Mouse (Mus musculus): ENCODE measurements around the gene Plcd3. TPM values are rescaled to one million over a fixed set of nuclear protein-coding genes. Genes with fewer than 3 reads are reported as not detected.

Plcd3 gene
- total RNA-seq, 2 experiments from 2014 or later, result 16.1 to 18.3 TPM

- intact Hi-C loops (cut with DNase I), result no loop called here
- DNase-seq, result no peak
Measured at GRCm38 (mm10) chr11:103099352-103099940, 2.0 kb downstream of the Plcd3 start.

GRCm38 (mm10) chr11:103098531-103099190 lies 2.8 kb downstream of the Plcd3 start:
- intact Hi-C loops (cut with DNase I), result no loop called here
- DNase-seq, result no peak

- intact Hi-C loops (cut with DNase I), result no loop called here
- DNase-seq, result no peak
Measured at GRCm38 (mm10) chr11:103096979-103097894, 4.2 kb downstream of the Plcd3 start.

- intact Hi-C loops (cut with DNase I), result no loop called here
- DNase-seq, result no peak
Measured at GRCm38 (mm10) chr11:103095801-103096200, 5.7 kb downstream of the Plcd3 start.

- DNase-seq, result no peak
Measured at GRCm38 (mm10) chr11:103095107-103095670, 6.3 kb downstream of the Plcd3 start.

GRCm38 (mm10) chr11:103093862-103094833 lies 7.3 kb downstream of the Plcd3 start:
- peak; percentile 36 to 52 for DNase-seq
- intact Hi-C loops (cut with DNase I), result no loop called here

More at GRCm38 (mm10) chr11:103095107-103095670, 6.3 kb downstream of the Plcd3 start:
- intact Hi-C loops (cut with DNase I), result no loop called here

- no peak for DNase-seq
- intact Hi-C loops (cut with DNase I), result no loop called here
Measured at GRCm38 (mm10) chr11:103093306-103093705, 8.2 kb downstream of the Plcd3 start.

GRCm38 (mm10) chr11:103081631-103082030 lies 19.8 kb downstream of the Plcd3 start:
- intact Hi-C loops (cut with DNase I), result no loop called here
- no peak for DNase-seq

GRCm38 (mm10) chr11:103080323-103081091 lies 21.0 kb downstream of the Plcd3 start:
- no peak for DNase-seq
- intact Hi-C loops (cut with DNase I), result no loop called here

GRCm38 (mm10) chr11:103078131-103078530 lies 23.3 kb downstream of the Plcd3 start:
- intact Hi-C loops (cut with DNase I), result no loop called here
- no peak for DNase-seq

GRCm38 (mm10) chr11:103076581-103076980 lies 24.9 kb downstream of the Plcd3 start:
- intact Hi-C loops (cut with DNase I), result no loop called here
- DNase-seq, result no peak

- intact Hi-C loops (cut with DNase I), result no loop called here
- peak in 1 of 2 experiments; percentile 57 for DNase-seq
Measured at GRCm38 (mm10) chr11:103076010-103076409, 25.4 kb downstream of the Plcd3 start.

GRCm38 (mm10) chr11:103074796-103075323 lies 26.6 kb downstream of the Plcd3 start:
- DNase-seq, result no peak
- intact Hi-C loops (cut with DNase I), result no loop called here

GRCm38 (mm10) chr11:103074121-103074650 lies 27.3 kb downstream of the Plcd3 start:
- intact Hi-C loops (cut with DNase I), result no loop called here
- DNase-seq, result no peak

GRCm38 (mm10) chr11:103073671-103074070 lies 27.8 kb downstream of the Plcd3 start:
- intact Hi-C loops (cut with DNase I), result no loop called here
- DNase-seq, result no peak

GRCm38 (mm10) chr11:103070322-103070880 lies 31.1 kb downstream of the Plcd3 start:
- intact Hi-C loops (cut with DNase I), result no loop called here
- no peak for DNase-seq

GRCm38 (mm10) chr11:103069731-103070130 lies 31.7 kb downstream of the Plcd3 start:
- intact Hi-C loops (cut with DNase I), result no loop called here
- DNase-seq, result no peak

- DNase-seq, result no peak
Measured at GRCm38 (mm10) chr11:103068884-103069283, 32.6 kb downstream of the Plcd3 start.

More at GRCm38 (mm10) chr11:103068884-103069283, 32.6 kb downstream of the Plcd3 start:
- intact Hi-C loops (cut with DNase I), result no loop called here

Data from heart, postnatal 36 days (tissue).